Mouse (Mus musculus) urinary bladder, postnatal 4 days (tissue): ENCODE data around the gene Lyve1.

Source experiments
- DNase-seq, 2 experiments: peaks; one replicate each; pipeline ENCODE4 v3.0.0; 2021 to 2022; ENCODE audit warnings: low spot score in 2 of 2

Gene Lyve1

DNA sequence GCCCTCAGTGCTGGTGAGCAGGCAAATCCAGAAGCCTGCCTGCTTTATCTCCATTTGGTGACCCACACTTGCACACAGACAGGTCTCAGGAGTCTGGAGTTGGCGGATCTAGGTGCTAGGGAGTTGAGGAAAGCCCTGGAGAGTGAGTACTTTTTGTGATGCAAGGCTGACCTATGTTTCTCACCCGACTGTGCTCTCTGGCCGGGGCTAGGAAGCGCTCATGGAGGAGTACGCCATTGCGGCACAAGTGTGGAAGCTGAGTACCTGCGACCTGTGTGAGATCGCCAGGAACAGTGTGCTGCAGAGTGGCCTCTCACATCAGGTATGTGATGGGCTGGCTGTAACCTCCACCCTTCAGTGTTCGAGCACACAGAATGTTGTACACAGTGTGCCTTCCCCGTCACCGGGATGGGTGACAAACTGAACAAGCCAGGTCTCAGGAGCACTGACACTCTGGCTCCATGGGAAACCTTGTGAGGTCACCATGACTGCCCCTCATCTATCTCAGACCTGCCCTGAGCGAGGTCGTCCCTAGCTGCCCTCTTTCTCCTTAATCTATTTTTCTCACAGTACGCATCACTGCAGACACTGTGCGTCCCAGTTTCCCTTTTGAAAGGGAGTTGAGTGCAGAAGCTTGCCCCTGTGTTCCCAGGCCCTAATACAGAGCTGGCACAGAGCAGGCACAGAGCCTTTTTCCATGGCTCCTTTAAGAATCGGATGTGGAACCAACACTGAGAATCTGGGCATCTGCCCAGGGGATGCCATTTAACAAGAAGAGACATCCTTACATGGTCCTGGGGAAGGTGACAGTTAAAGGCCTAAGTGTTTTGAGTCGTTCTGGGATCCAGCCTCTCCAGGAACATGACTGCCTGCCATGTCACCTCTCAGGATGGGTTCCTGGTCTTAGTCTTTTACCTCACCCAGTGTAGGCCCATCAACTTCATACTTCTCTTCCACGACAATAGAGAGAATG is 53.2 kb downstream of the Lyve1 start:
- no peak for DNase-seq

- DNase-seq = no peak
Measured at GRCm38 (mm10) chr7:110808962-110809361, 54.1 kb downstream of the Lyve1 start.

DNA sequence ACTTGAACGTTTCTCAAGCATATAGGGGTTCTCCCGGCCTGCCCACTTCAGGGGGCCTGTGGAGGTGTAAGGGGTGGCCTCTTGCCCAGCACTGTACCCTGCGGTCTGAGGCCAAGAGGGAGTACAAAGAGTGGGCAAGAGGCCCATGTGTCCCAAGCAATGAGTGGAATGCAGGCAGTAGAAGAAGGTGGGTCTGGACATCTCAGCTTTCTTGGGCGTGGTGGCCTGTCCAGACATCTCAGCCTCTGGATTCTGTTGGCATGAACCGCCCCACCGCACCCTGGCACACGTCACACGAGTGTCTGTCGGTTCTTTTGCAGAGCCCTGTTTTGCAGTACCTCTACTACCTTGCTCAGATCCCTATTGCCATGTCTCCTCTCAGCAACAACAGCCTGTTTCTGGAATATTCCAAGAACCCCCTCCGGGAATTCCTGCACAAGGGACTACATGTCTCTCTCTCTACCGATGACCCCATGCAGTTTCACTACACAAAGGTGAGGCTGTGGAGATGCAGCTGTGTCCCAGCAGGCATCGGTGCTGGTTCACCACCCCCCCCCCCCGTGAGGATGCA is 55.5 kb downstream of the Lyve1 start:
- DNase-seq = no peak

GRCm38 (mm10) chr7:110804266-110804665 is 58.8 kb downstream of the Lyve1 start:
- DNase-seq = no peak

- DNase-seq = no peak
Measured at GRCm38 (mm10) chr7:110803131-110803530, 59.9 kb downstream of the Lyve1 start.

DNA sequence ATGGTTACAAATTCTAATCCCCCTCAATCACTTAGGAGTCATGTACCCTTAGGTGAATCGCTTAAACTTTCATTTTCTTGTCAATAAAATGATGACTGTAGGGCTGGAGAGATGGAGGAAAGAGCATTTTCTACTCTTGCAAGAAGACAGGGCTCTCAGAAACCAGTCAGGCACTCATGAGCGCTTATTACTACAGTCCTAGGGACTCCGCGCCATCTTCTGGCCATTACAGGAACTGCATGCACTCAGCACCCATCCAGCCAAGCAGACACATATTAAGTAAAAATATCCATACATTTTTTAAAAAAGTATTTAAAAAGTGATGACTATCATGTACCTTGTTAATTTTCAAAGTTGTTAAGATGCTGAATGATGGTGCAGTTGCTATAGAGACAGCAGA is 62.0 kb downstream of the Lyve1 start:
- peak; percentile 66 to 87 for DNase-seq
